Mouse (Mus musculus): ENCODE measurements around the gene Bend3.

Bend3 gene

GRCm38 (mm10) chr10:43478751-43479435 is at the start of gene Bend3:
Bend3 (plus strand) TSS chr10:43478831.
- peak; percentile 70 for DNase-seq (ENCODE audit: low read depth)

- DNase-seq (ENCODE audit: low read depth), result no peak
Measured at GRCm38 (mm10) chr10:43430606-43431005, 48.0 kb upstream of the Bend3 start.

DNA sequence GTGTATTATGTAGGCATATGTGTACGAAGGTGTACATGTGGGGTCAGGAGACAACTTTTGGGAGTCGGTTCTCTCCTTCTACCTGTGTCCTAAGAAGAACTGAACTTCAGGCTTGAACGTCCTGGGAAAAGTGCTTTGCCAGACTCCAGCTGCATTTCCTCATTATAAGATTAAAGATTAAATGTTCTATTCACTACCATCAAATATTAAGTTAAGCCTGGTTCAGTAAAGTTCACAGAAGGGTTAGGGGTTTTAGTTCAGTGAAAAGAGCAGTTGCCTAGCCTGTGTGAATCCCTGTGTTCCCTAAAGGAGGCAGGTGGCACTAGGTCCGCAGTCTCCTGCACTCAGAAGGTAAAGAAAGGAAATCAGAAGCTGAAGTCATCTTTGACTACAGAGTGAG is 44.3 kb upstream of the Bend3 start:
- no peak for DNase-seq (ENCODE audit: low read depth)

- DNase-seq (ENCODE audit: low read depth), result no peak
Measured at GRCm38 (mm10) chr10:43435757-43436156, 42.9 kb upstream of the Bend3 start.

- no peak for DNase-seq (ENCODE audit: low read depth)
Measured at GRCm38 (mm10) chr10:43439492-43439941, 39.1 kb upstream of the Bend3 start.

GRCm38 (mm10) chr10:43440050-43440449 is 38.6 kb upstream of the Bend3 start:
- DNase-seq (ENCODE audit: low read depth), result no peak

DNA sequence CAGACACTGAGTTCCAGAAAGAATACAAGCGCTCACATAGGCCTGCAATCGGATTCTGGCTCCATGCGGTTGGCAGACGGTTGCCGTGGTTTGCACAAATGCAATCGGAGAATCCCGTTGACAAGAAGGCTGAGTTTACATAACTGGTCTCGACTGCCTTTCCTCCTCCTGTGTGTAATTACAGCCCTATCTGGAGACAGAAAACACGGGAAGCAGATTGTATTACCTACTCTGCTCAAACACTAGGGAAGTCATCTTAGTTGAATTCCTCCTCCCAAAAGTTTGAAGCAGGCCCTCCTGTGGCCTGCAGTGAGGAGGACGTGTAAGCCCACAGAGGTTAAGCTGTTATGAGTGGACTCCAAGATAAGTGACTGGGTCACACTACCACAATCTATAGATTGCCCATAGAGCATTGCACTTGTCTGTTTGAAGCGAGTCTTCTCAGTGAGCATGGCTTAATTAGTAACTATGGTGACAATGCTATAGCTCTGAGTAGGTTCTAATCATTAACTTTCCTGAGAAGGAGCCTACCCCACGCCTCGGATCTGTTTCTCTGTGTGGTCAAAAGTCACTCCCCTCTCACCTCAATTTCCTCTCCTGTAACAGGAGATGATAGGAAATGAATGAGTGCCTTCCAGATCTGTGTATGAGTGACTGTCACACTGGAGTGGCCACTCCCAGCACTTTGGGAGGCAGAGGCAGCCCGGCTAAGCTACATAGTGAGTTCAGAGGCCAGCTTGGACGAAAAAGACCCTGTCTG is 37.5 kb upstream of the Bend3 start:
- no peak for DNase-seq (ENCODE audit: low read depth)

DNA sequence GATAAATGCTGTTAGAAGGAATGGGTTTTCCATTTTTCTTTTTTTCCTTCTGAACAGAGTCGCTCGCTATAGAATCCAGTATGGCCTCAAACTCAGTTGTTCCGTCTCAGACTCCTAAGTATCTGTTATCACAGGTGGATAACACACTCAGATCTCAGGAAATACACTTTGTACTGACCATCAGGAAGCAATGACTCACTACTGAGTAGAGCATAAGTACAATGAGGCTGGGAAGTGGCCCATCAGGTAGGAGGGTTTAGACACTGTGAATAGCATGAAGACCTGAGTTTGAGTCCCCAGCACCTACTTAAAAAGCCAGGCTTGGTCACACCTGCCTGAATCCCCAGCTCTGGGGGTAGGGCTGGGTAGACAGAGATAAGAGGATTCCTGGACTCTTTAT is 30.0 kb upstream of the Bend3 start:
- no peak for DNase-seq (ENCODE audit: low read depth)

DNA sequence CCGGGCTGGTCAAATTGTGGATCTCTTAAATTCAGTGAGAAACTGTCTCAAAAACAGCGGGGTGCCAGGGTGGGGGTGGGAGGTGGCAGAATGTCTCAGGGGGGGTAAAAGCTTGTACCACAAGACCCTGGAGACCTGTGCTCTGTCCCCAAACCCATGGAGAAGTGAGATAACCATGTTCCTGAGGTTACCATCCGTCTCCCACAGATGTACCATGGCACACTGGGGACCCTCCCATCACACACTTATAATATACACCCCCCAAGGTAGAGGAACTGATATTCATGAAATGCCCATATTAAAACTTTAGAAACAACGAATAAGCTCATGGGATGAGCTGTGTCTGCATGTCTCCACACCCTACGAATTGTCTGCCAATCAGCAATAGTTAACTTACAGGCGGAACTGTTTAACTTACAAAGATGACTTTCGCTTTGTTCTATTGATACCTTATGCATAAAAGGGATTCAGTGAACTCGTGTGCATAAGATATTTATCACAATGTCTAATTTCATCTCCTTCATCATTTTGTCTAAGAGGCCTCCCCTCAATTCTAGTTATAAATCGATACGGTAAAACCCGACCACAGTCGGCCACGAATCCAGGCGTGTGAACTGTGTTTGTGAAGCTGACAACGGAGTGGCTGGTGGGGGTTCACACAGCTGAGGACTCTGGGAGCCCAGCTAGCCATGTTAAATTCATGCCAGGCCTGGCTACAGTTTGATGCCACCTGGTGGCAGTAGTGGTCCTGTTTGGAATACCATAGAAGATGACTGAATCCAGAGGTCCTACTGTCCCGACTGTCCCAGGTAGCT is 26.6 kb upstream of the Bend3 start:
- peak; percentile 66 for DNase-seq (ENCODE audit: low read depth)

DNA sequence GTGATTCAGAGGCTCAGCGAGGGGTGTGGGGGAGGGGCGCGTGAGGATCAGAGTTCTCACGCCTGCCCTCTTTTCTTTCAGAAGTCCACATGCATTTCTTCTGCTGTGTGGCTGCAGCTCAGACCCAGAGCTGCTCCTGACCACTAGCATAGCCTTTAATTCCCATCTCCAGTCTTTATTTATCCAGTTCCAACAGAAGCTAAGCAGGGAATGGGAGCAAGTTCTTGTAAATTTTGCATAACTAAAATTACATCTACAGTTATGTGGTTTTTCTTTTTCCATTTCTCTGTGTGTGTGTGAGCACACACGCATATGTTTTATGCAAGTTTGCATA is 26.0 kb upstream of the Bend3 start:
- DNase-seq (ENCODE audit: low read depth), result no peak

- DNase-seq (ENCODE audit: low read depth), result no peak
Measured at GRCm38 (mm10) chr10:43454219-43454618, 24.4 kb upstream of the Bend3 start.

GRCm38 (mm10) chr10:43454671-43455070 is 24.0 kb upstream of the Bend3 start:
- DNase-seq (ENCODE audit: low read depth), result no peak

- no peak for DNase-seq (ENCODE audit: low read depth)
Measured at GRCm38 (mm10) chr10:43462821-43463220, 15.8 kb upstream of the Bend3 start.

DNA sequence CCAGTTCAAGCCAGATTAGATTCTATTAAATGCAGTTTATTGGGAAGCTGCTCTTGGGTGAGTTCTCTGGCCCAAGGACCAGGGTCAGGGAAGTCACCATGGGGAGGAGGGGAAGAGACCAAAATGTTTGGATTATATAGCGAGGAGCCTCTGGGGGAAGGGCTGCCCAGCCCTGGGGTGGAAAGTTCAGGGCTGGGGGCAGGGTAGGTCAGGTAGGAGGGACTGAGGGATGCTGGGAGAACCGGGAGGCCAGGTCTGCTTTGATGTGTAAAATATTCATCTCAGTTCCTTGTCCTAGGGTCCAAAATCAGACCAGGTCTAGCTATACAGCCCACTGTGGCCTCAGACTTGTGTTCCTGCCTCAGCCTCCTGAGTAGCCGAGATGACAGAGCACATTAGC is 15.4 kb upstream of the Bend3 start:
- DNase-seq (ENCODE audit: low read depth), result no peak

GRCm38 (mm10) chr10:43466223-43466622 is 12.4 kb upstream of the Bend3 start:
- no peak for DNase-seq (ENCODE audit: low read depth)

DNA sequence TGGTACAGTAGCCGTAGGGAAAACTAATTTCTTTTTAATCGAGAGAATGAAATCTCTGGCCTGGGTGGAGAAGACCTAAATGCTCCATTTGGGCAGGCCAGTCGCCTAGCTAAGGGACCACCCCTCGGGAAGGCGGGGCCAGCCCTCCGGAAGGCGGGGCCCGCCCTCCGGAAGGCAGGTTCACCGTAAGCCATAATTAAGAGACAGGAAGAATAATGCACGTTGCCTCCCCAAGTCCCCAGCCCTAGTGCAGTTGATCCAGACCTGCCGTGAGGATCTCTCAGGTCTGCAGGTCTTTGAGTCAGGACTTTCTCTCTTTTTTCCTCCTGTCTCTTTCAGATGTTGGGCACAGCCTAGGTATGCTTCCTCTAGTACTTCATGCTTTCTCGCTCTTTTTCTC is 11.0 kb upstream of the Bend3 start:
- peak; percentile 42 for DNase-seq (ENCODE audit: low read depth)

- DNase-seq (ENCODE audit: low read depth), result no peak
Measured at GRCm38 (mm10) chr10:43468293-43468692, 10.3 kb upstream of the Bend3 start.

- peak; percentile 59 for DNase-seq (ENCODE audit: low read depth)
Measured at GRCm38 (mm10) chr10:43475376-43475775, 3.3 kb upstream of the Bend3 start.

DNA sequence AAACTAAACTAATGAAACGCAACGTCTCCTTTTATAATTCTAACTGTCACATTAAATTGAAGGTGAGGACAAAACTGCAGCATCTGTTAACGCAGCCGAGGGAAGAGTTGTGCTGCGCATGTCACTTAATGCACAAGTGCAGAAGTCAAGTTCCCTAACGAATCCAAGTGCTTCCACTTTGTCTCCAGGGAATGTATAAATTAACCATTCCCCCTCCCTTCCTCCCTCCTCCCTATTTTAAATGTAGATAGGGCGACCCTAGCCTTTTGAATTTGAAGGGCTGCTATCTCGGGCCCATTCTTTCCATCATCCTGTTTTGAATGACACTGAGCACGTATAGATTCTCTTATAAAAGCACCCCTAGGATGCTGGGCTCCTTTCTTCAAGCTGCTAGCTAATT is 1.2 kb upstream of the Bend3 start:
- no peak for DNase-seq (ENCODE audit: low read depth)

DNA sequence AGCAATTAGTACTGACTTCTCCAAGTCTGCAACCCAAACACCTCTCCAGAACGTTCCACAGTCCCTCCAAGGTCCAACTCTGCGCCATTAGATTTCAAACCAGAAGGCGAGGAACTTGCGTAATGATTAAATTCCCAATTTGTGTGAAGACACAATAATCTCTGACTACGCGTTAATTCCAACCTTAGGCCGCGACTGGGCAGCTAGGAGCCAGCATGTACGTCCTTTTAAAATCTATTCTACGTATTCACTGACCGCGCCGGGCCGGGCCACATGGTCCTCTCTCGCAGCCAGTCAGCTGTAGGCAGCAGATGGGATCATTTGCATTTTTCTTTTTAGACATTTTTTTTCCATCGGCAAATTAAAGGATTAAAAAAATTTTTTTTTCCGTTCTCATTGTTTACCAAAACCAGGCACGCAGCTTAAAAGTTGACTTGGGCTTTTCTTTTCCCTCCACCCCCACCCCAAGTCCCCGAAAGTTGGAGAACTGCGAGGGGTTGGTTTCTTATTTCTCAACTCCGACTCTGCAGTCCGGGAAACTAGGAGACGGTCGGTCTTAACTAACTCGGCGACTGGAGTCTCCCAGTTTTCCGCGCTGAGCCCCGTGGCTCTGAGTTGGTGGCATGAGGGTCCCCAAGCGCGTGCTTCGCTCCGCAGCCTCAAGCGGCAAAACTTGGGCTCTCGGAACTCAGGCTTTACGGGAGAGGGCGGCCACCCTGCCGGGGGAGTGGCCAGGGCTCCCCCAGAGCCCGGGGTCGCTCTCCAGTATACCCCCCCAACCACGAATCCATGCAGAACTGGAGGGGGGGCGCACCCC is 558 bp upstream of the Bend3 start:
- DNase-seq (ENCODE audit: low read depth), result peak; percentile 36

- DNase-seq (ENCODE audit: low read depth), result peak; percentile 89
Measured at GRCm38 (mm10) chr10:43479436-43480157, 966 bp downstream of the Bend3 start.
